Mouse (Mus musculus): Measurements from ENCODE around the gene Plekha1. TPM values are rescaled to one million over a fixed set of nuclear protein-coding genes. Genes with fewer than 3 reads are reported as not detected.
A peak's percentile ranks its signal among the peaks of the same experiment; 100 is the strongest.

Gene Plekha1
- polyA plus RNA-seq, 1 experiment, result 17.8 TPM

- Histone ChIP-seq H3K4me1 (ENCODE audit: control insufficient read depth, insufficient read depth, insufficient read length, low read length) (peaks cover 9% of the 10 kb centered on the region; the same call in 1 of the 2 replicates), H3K4me3 (ENCODE audit: insufficient read depth, low read depth, low read length) (no peak overlapping the region), H3K27ac (replicated peaks; ENCODE audit: low read depth, low read length) (no peak overlapping the region)
Observed at GRCm38 (mm10) chr7:130890871-130891270, 25.3 kb downstream of the Plekha1 start.

- no peak overlapping the region for H3K4me3 ChIP-seq (ENCODE audit: insufficient read depth, low read depth, low read length)
- H3K4me1 ChIP-seq (ENCODE audit: control insufficient read depth, insufficient read depth, insufficient read length, low read length), result 0 out of 2 replicates have a peak, but pooled peaks cover 6% of the 10 kb centered on the region
- peak overlapping the region; percentile 13; the same call in 1 of the 2 replicates for H3K27ac ChIP-seq (replicated peaks; ENCODE audit: low read depth, low read length)
Observed at GRCm38 (mm10) chr7:130892973-130893372, 27.4 kb downstream of the Plekha1 start.

- no peak overlapping the region for H3K27ac ChIP-seq (replicated peaks; ENCODE audit: low read depth, low read length)
- H3K4me1 ChIP-seq (ENCODE audit: control insufficient read depth, insufficient read depth, insufficient read length, low read length), result 0 out of 2 replicates have a peak, but pooled peaks cover 3% of the 10 kb centered on the region
- no peak overlapping the region for H3K4me3 ChIP-seq (ENCODE audit: insufficient read depth, low read depth, low read length)
Observed at GRCm38 (mm10) chr7:130894931-130895617, 29.5 kb downstream of the Plekha1 start.

GRCm38 (mm10) chr7:130895618-130895945 lies 30.0 kb downstream of the Plekha1 start:
- Histone ChIP-seq H3K27ac (replicated peaks; ENCODE audit: low read depth, low read length) (no peak overlapping the region), H3K4me1 (ENCODE audit: control insufficient read depth, insufficient read depth, insufficient read length, low read length) (0 out of 2 replicates have a peak, but pooled peaks cover 3% of the 10 kb centered on the region), H3K4me3 (ENCODE audit: insufficient read depth, low read depth, low read length) (no peak overlapping the region)

GRCm38 (mm10) chr7:130896064-130896463 lies 30.5 kb downstream of the Plekha1 start:
- no peak overlapping the region for H3K27ac ChIP-seq (replicated peaks; ENCODE audit: low read depth, low read length)
- H3K4me3 ChIP-seq (ENCODE audit: insufficient read depth, low read depth, low read length), result no peak overlapping the region

GRCm38 (mm10) chr7:130897201-130897600 lies 31.6 kb downstream of the Plekha1 start:
- Histone ChIP-seq H3K4me1 (ENCODE audit: control insufficient read depth, insufficient read depth, insufficient read length, low read length) (0 out of 2 replicates have a peak, but pooled peaks cover 3% of the 10 kb centered on the region), H3K27ac (replicated peaks; ENCODE audit: low read depth, low read length) (no peak overlapping the region), H3K4me3 (ENCODE audit: insufficient read depth, low read depth, low read length) (no peak overlapping the region)

More at GRCm38 (mm10) chr7:130896064-130896463, 30.5 kb downstream of the Plekha1 start:
- 0 out of 2 replicates have a peak, but pooled peaks cover 3% of the 10 kb centered on the region for H3K4me1 ChIP-seq (ENCODE audit: control insufficient read depth, insufficient read depth, insufficient read length, low read length)

GRCm38 (mm10) chr7:130898373-130898772 lies 32.8 kb downstream of the Plekha1 start:
- Histone ChIP-seq H3K4me3 (ENCODE audit: insufficient read depth, low read depth, low read length) (no peak overlapping the region), H3K4me1 (ENCODE audit: control insufficient read depth, insufficient read depth, insufficient read length, low read length) (no peaks in the 10 kb centered on the region), H3K27ac (replicated peaks; ENCODE audit: low read depth, low read length) (no peak overlapping the region)

- Histone ChIP-seq H3K4me1 (ENCODE audit: control insufficient read depth, insufficient read depth, insufficient read length, low read length) (no peaks in the 10 kb centered on the region), H3K27ac (replicated peaks; ENCODE audit: low read depth, low read length) (peak overlapping the region; percentile 42; the same call in 1 of the 2 replicates), H3K4me3 (ENCODE audit: insufficient read depth, low read depth, low read length) (no peak overlapping the region)
Observed at GRCm38 (mm10) chr7:130900233-130900848, 34.8 kb downstream of the Plekha1 start.

- Histone ChIP-seq H3K4me1 (ENCODE audit: control insufficient read depth, insufficient read depth, insufficient read length, low read length) (no peaks in the 10 kb centered on the region), H3K4me3 (ENCODE audit: insufficient read depth, low read depth, low read length) (no peak overlapping the region), H3K27ac (replicated peaks; ENCODE audit: low read depth, low read length) (no peak overlapping the region)
Observed at GRCm38 (mm10) chr7:130902929-130903328, 37.4 kb downstream of the Plekha1 start.

- H3K27ac ChIP-seq (replicated peaks; ENCODE audit: low read depth, low read length), result peak overlapping the region; percentile 65
- H3K4me1 ChIP-seq (ENCODE audit: control insufficient read depth, insufficient read depth, insufficient read length, low read length), result no peaks in the 10 kb centered on the region
- peak overlapping the region; percentile 40 for H3K4me3 ChIP-seq (ENCODE audit: insufficient read depth, low read depth, low read length)
Observed at GRCm38 (mm10) chr7:130903505-130904074, 38.0 kb downstream of the Plekha1 start.

- Histone ChIP-seq H3K4me3 (ENCODE audit: insufficient read depth, low read depth, low read length) (no peak overlapping the region), H3K27ac (replicated peaks; ENCODE audit: low read depth, low read length) (no peak overlapping the region), H3K4me1 (ENCODE audit: control insufficient read depth, insufficient read depth, insufficient read length, low read length) (no peaks in the 10 kb centered on the region)
Observed at GRCm38 (mm10) chr7:130904571-130905365, 39.2 kb downstream of the Plekha1 start.

- Histone ChIP-seq H3K4me3 (ENCODE audit: insufficient read depth, low read depth, low read length) (no peak overlapping the region), H3K4me1 (ENCODE audit: control insufficient read depth, insufficient read depth, insufficient read length, low read length) (no peaks in the 10 kb centered on the region; the same call in 1 of the 2 replicates), H3K27ac (replicated peaks; ENCODE audit: low read depth, low read length) (peak overlapping the region; percentile 76)
Observed at GRCm38 (mm10) chr7:130910841-130911240, 45.3 kb downstream of the Plekha1 start.

- H3K27ac ChIP-seq (replicated peaks; ENCODE audit: low read depth, low read length), result no peak overlapping the region
- H3K4me3 ChIP-seq (ENCODE audit: insufficient read depth, low read depth, low read length), result no peak overlapping the region
- no peaks in the 10 kb centered on the region; the same call in 1 of the 2 replicates for H3K4me1 ChIP-seq (ENCODE audit: control insufficient read depth, insufficient read depth, insufficient read length, low read length)
Observed at GRCm38 (mm10) chr7:130914693-130915363, 49.3 kb downstream of the Plekha1 start.

GRCm38 (mm10) chr7:130918260-130918659 lies 52.7 kb downstream of the Plekha1 start:
- Histone ChIP-seq H3K4me1 (ENCODE audit: control insufficient read depth, insufficient read depth, insufficient read length, low read length) (no peaks in the 10 kb centered on the region), H3K27ac (replicated peaks; ENCODE audit: low read depth, low read length) (peak overlapping the region; percentile 68; the same call in 1 of the 2 replicates), H3K4me3 (ENCODE audit: insufficient read depth, low read depth, low read length) (no peak overlapping the region)

All from brown adipose tissue, adult 24 weeks (tissue).